Mouse (Mus musculus): ENCODE measurements at regions not wholly inside any gene's neighbourhood (a gene's known extent, or its start where the extent isn't known, plus 50 kb on each side); places are given as distances from the start of the nearest gene placed in this dataset.
A peak's percentile ranks its signal among the peaks of the same experiment; 100 is the strongest.

GRCm38 (mm10) chr7:116963839-116964238 lies 416.9 kb upstream of the Xylt1 start:
- Histone ChIP-seq H3K4me3 (ENCODE audit: low read depth, low read length) (no peak overlapping the region), H3K9me3 (ENCODE audit: control insufficient read depth, low read length) (no peaks in the 10 kb centered on the region), H3K27me3 (replicated peaks; ENCODE audit: control insufficient read depth, insufficient read depth, low read length) (no peaks in the 10 kb centered on the region), H3K9ac (ENCODE audit: low read length) (no peak overlapping the region), H3K36me3 (ENCODE audit: control insufficient read depth, insufficient read depth, low read length) (no peaks in the 10 kb centered on the region), H3K4me1 (replicated peaks; ENCODE audit: control insufficient read depth, insufficient read depth, low read length) (no peaks in the 10 kb centered on the region), H3K4me2 (ENCODE audit: low read length) (no peak overlapping the region), H3K27ac (ENCODE audit: low read depth) (no peak overlapping the region)
- ATAC-seq (replicated peaks; ENCODE audit: low FRiP score, low TSS enrichment, low read depth): no peak
- DNase-seq (ENCODE audit: low spot score): no peak
- WGBS: 62% methylated on average over 6 of the region's 6 CpGs

GRCm38 (mm10) chr7:116991351-116991750 lies 389.4 kb upstream of the Xylt1 start:
- H3K27ac ChIP-seq (ENCODE audit: low read depth): no peak overlapping the region
- WGBS: 80% methylated on average over 2 of the region's 2 CpGs
- H3K4me1 ChIP-seq (replicated peaks; ENCODE audit: control insufficient read depth, insufficient read depth, low read length): no peaks in the 10 kb centered on the region

GRCm38 (mm10) chr7:116992166-116992565 lies 388.6 kb upstream of the Xylt1 start:
- no peaks in the 10 kb centered on the region for H3K27me3 ChIP-seq (replicated peaks; ENCODE audit: control insufficient read depth, insufficient read depth, low read length)
- H3K36me3 ChIP-seq (ENCODE audit: control insufficient read depth, insufficient read depth, low read length): no peaks in the 10 kb centered on the region
- no peak overlapping the region for H3K9ac ChIP-seq (ENCODE audit: low read length)
- DNase-seq (ENCODE audit: low spot score) (no peak), ATAC-seq (replicated peaks; ENCODE audit: low FRiP score, low TSS enrichment, low read depth) (no peak)
- no peaks in the 10 kb centered on the region for H3K9me3 ChIP-seq (ENCODE audit: control insufficient read depth, low read length)
- no peak overlapping the region for H3K27ac ChIP-seq (ENCODE audit: low read depth)
- H3K4me3 ChIP-seq (ENCODE audit: low read depth, low read length): no peak overlapping the region
- no peak overlapping the region for H3K4me2 ChIP-seq (ENCODE audit: low read length)
- H3K4me1 ChIP-seq (replicated peaks; ENCODE audit: control insufficient read depth, insufficient read depth, low read length): no peaks in the 10 kb centered on the region

More at GRCm38 (mm10) chr7:116991351-116991750, 389.4 kb upstream of the Xylt1 start:
- no peaks in the 10 kb centered on the region for H3K27me3 ChIP-seq (replicated peaks; ENCODE audit: control insufficient read depth, insufficient read depth, low read length)
- ATAC-seq (replicated peaks; ENCODE audit: low FRiP score, low TSS enrichment, low read depth): no peak
- no peak overlapping the region for H3K4me2 ChIP-seq (ENCODE audit: low read length)
- H3K36me3 ChIP-seq (ENCODE audit: control insufficient read depth, insufficient read depth, low read length): no peaks in the 10 kb centered on the region
- no peak overlapping the region for H3K9ac ChIP-seq (ENCODE audit: low read length)
- no peak for DNase-seq (ENCODE audit: low spot score)
- H3K9me3 ChIP-seq (ENCODE audit: control insufficient read depth, low read length): no peaks in the 10 kb centered on the region
- H3K4me3 ChIP-seq (ENCODE audit: low read depth, low read length): no peak overlapping the region

GRCm38 (mm10) chr7:116995770-116996169 lies 385.0 kb upstream of the Xylt1 start:
- Histone ChIP-seq H3K4me3 (ENCODE audit: low read depth, low read length) (no peak overlapping the region), H3K9me3 (ENCODE audit: control insufficient read depth, low read length) (no peaks in the 10 kb centered on the region), H3K36me3 (ENCODE audit: control insufficient read depth, insufficient read depth, low read length) (no peaks in the 10 kb centered on the region), H3K27ac (ENCODE audit: low read depth) (no peak overlapping the region), H3K9ac (ENCODE audit: low read length) (no peak overlapping the region), H3K4me1 (replicated peaks; ENCODE audit: control insufficient read depth, insufficient read depth, low read length) (no peaks in the 10 kb centered on the region), H3K27me3 (replicated peaks; ENCODE audit: control insufficient read depth, insufficient read depth, low read length) (no peaks in the 10 kb centered on the region), H3K4me2 (ENCODE audit: low read length) (no peak overlapping the region)
- DNase-seq (ENCODE audit: low spot score): no peak
- ATAC-seq (replicated peaks; ENCODE audit: low FRiP score, low TSS enrichment, low read depth): no peak
- 88% methylated on average over 3 of the region's 3 CpGs for WGBS

GRCm38 (mm10) chr7:117003167-117003566 lies 377.6 kb upstream of the Xylt1 start:
- ATAC-seq (replicated peaks; ENCODE audit: low FRiP score, low TSS enrichment, low read depth): no peak
- DNase-seq (ENCODE audit: low spot score): no peak
- H3K36me3 ChIP-seq (ENCODE audit: control insufficient read depth, insufficient read depth, low read length): no peaks in the 10 kb centered on the region
- no peaks in the 10 kb centered on the region for H3K4me1 ChIP-seq (replicated peaks; ENCODE audit: control insufficient read depth, insufficient read depth, low read length)
- no peak overlapping the region for H3K4me3 ChIP-seq (ENCODE audit: low read depth, low read length)
- no peak overlapping the region for H3K4me2 ChIP-seq (ENCODE audit: low read length)
- no peak overlapping the region for H3K9ac ChIP-seq (ENCODE audit: low read length)
- no peak overlapping the region for H3K27ac ChIP-seq (ENCODE audit: low read depth)
- H3K9me3 ChIP-seq (ENCODE audit: control insufficient read depth, low read length): no peaks in the 10 kb centered on the region
- H3K27me3 ChIP-seq (replicated peaks; ENCODE audit: control insufficient read depth, insufficient read depth, low read length): no peaks in the 10 kb centered on the region

- no peaks in the 10 kb centered on the region for H3K4me1 ChIP-seq (replicated peaks; ENCODE audit: control insufficient read depth, insufficient read depth, low read length)
- ATAC-seq (replicated peaks; ENCODE audit: low FRiP score, low TSS enrichment, low read depth) (no peak), DNase-seq (ENCODE audit: low spot score) (no peak)
- no peak overlapping the region for H3K9ac ChIP-seq (ENCODE audit: low read length)
- H3K4me3 ChIP-seq (ENCODE audit: low read depth, low read length): no peak overlapping the region
- no peaks in the 10 kb centered on the region for H3K27me3 ChIP-seq (replicated peaks; ENCODE audit: control insufficient read depth, insufficient read depth, low read length)
- H3K9me3 ChIP-seq (ENCODE audit: control insufficient read depth, low read length): no peaks in the 10 kb centered on the region
- H3K4me2 ChIP-seq (ENCODE audit: low read length): no peak overlapping the region
- H3K36me3 ChIP-seq (ENCODE audit: control insufficient read depth, insufficient read depth, low read length): no peaks in the 10 kb centered on the region
- 78% methylated on average over 1 of the region's 1 CpGs for WGBS
- H3K27ac ChIP-seq (ENCODE audit: low read depth): no peak overlapping the region
Observed at GRCm38 (mm10) chr7:117018349-117018748, 362.4 kb upstream of the Xylt1 start.

GRCm38 (mm10) chr7:117021716-117022115 lies 359.1 kb upstream of the Xylt1 start:
- no peaks in the 10 kb centered on the region for H3K27me3 ChIP-seq (replicated peaks; ENCODE audit: control insufficient read depth, insufficient read depth, low read length)
- WGBS: 57% methylated on average over 4 of the region's 4 CpGs
- H3K27ac ChIP-seq (ENCODE audit: low read depth): no peak overlapping the region
- H3K4me3 ChIP-seq (ENCODE audit: low read depth, low read length): no peak overlapping the region
- no peaks in the 10 kb centered on the region for H3K36me3 ChIP-seq (ENCODE audit: control insufficient read depth, insufficient read depth, low read length)
- H3K9ac ChIP-seq (ENCODE audit: low read length): no peak overlapping the region
- no peaks in the 10 kb centered on the region for H3K4me1 ChIP-seq (replicated peaks; ENCODE audit: control insufficient read depth, insufficient read depth, low read length)
- DNase-seq (ENCODE audit: low spot score) (peak; percentile 75), ATAC-seq (replicated peaks; ENCODE audit: low FRiP score, low TSS enrichment, low read depth) (no peak)
- no peak overlapping the region for H3K4me2 ChIP-seq (ENCODE audit: low read length)
- H3K9me3 ChIP-seq (ENCODE audit: control insufficient read depth, low read length): no peaks in the 10 kb centered on the region

GRCm38 (mm10) chr7:117044926-117045325 lies 335.9 kb upstream of the Xylt1 start:
- no peak for ATAC-seq (replicated peaks; ENCODE audit: low FRiP score, low TSS enrichment, low read depth)
- DNase-seq (ENCODE audit: low spot score): no peak
- no peak overlapping the region for H3K9ac ChIP-seq (ENCODE audit: low read length)
- no peaks in the 10 kb centered on the region for H3K4me1 ChIP-seq (replicated peaks; ENCODE audit: control insufficient read depth, insufficient read depth, low read length)
- no peaks in the 10 kb centered on the region for H3K27me3 ChIP-seq (replicated peaks; ENCODE audit: control insufficient read depth, insufficient read depth, low read length)
- no peaks in the 10 kb centered on the region for H3K9me3 ChIP-seq (ENCODE audit: control insufficient read depth, low read length)
- H3K4me2 ChIP-seq (ENCODE audit: low read length): no peak overlapping the region
- no peak overlapping the region for H3K27ac ChIP-seq (ENCODE audit: low read depth)
- WGBS: 78% methylated on average over 9 of the region's 9 CpGs
- no peak overlapping the region for H3K4me3 ChIP-seq (ENCODE audit: low read depth, low read length)
- H3K36me3 ChIP-seq (ENCODE audit: control insufficient read depth, insufficient read depth, low read length): no peaks in the 10 kb centered on the region

GRCm38 (mm10) chr7:117049249-117049648 lies 331.5 kb upstream of the Xylt1 start:
- Histone ChIP-seq H3K27me3 (replicated peaks; ENCODE audit: control insufficient read depth, insufficient read depth, low read length) (no peaks in the 10 kb centered on the region), H3K27ac (ENCODE audit: low read depth) (no peak overlapping the region), H3K4me1 (replicated peaks; ENCODE audit: control insufficient read depth, insufficient read depth, low read length) (no peaks in the 10 kb centered on the region), H3K9ac (ENCODE audit: low read length) (no peak overlapping the region), H3K9me3 (ENCODE audit: control insufficient read depth, low read length) (no peaks in the 10 kb centered on the region), H3K4me3 (ENCODE audit: low read depth, low read length) (no peak overlapping the region), H3K36me3 (ENCODE audit: control insufficient read depth, insufficient read depth, low read length) (no peaks in the 10 kb centered on the region), H3K4me2 (ENCODE audit: low read length) (no peak overlapping the region)
- DNase-seq (ENCODE audit: low spot score) (no peak), ATAC-seq (replicated peaks; ENCODE audit: low FRiP score, low TSS enrichment, low read depth) (no peak)

Data from intestine, embryonic 14.5 days (tissue).